Mouse (Mus musculus): ENCODE data around the gene Arid1b. TPM values are rescaled to one million over a fixed set of nuclear protein-coding genes. Genes with fewer than 3 reads are reported as not detected.

Arid1b gene
- polyA plus RNA-seq, 1 experiment from 2014 or later, result 12.5 TPM

DNA sequence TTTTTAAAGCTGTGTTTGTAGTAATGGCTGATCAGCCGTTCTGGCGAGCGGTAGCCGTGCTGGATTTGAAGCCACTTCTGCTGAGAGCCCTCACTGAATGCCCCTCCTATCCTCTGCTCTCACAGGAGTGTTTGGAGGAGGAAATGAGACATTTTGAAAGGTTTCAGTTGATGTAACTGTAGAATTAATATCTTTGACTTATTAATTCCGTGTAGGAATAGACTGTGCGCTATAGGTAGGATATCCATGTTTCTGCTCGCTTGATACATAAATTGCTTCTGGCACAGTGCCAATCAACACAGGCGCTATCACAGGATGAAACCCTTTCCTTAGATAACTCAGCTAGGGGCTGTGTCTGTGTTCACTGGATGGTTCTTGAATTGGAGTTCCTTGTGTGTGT lies 145.4 kb downstream of the Arid1b start:
- Histone ChIP-seq H3K4me3 (replicated peaks) (no peak overlapping the region), H3K27me3 (replicated peaks) (no peaks in the 10 kb centered on the region), H3K9me3 (replicated peaks) (no peaks in the 10 kb centered on the region), H3K9ac (replicated peaks) (no peak overlapping the region), H3K4me2 (peak overlapping the region; percentile 39), H3K4me1 (peaks cover 53% of the 10 kb centered on the region), H3K27ac (replicated peaks) (peak overlapping the region; percentile 67), H3K36me3 (no peaks in the 10 kb centered on the region)
- 12% methylated on average over 8 of the region's 8 CpGs for WGBS
- peak; percentile 39; the same call in 1 of the 2 replicates for ATAC-seq (ENCODE audit: low FRiP score)

DNA sequence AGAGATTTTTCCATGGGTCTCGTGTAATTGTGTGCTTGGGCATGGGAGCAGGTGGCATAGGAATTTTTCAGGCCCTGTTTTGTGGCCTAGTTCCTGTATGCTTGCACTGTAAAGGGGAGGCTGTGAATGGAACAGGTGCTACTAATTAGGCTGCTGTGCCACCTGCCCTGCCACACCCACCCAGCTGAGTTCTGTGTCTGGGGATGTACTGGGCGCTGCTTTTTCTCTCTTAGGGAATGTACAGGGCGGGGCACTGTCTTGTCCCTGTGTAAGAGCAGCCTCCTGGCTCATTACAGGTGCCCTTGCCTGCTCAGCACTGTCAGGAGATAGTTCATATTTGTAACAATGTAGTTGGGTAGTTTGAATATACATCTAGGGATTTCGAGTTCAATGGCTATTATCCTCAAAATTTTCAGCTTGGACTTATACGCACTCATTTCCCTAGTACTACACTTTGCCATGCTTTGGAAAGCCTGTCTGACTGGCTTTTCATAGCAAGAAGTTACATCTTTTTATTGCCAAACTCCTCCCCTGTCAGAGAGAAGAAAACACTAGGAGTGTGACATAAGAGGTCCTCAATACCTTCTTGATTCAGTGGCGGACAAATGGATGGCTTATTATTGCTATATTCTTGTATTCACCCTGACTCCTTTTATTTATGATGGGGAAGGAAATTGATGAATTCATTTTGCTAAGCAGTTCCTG lies 149.8 kb downstream of the Arid1b start:
- WGBS, result 78% methylated on average over 6 of the region's 6 CpGs
- Histone ChIP-seq H3K27me3 (replicated peaks) (no peaks in the 10 kb centered on the region), H3K36me3 (no peaks in the 10 kb centered on the region), H3K4me1 (peaks cover 30% of the 10 kb centered on the region), H3K9ac (replicated peaks) (no peak overlapping the region), H3K9me3 (replicated peaks) (no peaks in the 10 kb centered on the region), H3K4me2 (no peak overlapping the region), H3K27ac (replicated peaks) (0 out of 2 replicates have a peak overlapping the region, but pooled peaks have one; percentile 2), H3K4me3 (replicated peaks) (no peak overlapping the region)
- ATAC-seq (ENCODE audit: low FRiP score), result no peak

DNA sequence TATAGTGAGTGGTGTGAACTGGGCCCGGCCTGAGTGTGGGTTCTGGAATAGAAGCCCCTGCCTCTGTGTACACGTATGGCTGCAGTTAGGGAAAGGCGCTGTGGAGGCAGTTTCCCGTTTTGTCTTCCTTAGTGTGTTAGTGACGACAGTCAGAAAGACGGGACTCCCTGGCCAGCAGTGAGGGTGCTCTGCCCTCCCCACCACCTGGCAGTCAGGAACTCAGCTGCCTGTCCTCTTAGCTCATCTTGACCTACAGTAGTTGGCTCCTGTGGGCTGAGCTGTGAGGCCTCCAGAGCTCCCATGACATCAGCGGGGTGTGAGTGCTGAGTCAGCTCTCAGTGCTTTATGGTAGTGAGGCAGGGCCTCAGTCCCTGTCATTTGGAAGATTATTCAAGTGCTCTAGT lies 156.5 kb downstream of the Arid1b start:
- H3K4me2 ChIP-seq, result no peak overlapping the region
- peaks cover 26% of the 10 kb centered on the region for H3K4me1 ChIP-seq
- H3K9ac ChIP-seq (replicated peaks), result no peak overlapping the region
- H3K27me3 ChIP-seq (replicated peaks), result no peaks in the 10 kb centered on the region
- no peaks in the 10 kb centered on the region for H3K36me3 ChIP-seq
- WGBS, result 57% methylated on average over 7 of the region's 7 CpGs
- H3K27ac ChIP-seq (replicated peaks), result 0 out of 2 replicates have a peak overlapping the region, but pooled peaks have one; percentile 28
- H3K9me3 ChIP-seq (replicated peaks), result no peaks in the 10 kb centered on the region
- peak; percentile 41; the same call in 1 of the 2 replicates for ATAC-seq (ENCODE audit: low FRiP score)
- H3K4me3 ChIP-seq (replicated peaks), result no peak overlapping the region

DNA sequence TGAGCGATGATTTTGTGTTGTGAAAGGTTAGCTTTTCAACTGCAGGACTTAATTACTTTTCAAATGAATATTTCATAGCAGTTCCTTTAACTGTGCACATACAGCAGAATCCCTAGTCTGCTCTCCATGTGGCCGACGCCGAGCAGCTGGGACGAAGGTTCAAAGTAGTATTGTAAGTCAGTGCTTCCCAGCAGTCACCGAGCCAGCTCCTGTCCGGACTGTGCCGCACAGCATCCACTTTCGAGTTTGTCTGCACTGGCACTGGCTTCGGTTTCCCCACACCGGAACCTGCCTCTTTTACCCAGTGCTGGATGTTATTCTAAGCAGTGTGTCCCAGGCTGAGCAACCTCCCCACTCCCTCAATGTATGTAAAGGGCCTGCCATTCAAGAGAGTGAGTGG lies 157.7 kb downstream of the Arid1b start:
- no peaks in the 10 kb centered on the region for H3K27me3 ChIP-seq (replicated peaks)
- no peak overlapping the region for H3K9ac ChIP-seq (replicated peaks)
- no peak overlapping the region for H3K4me3 ChIP-seq (replicated peaks)
- H3K4me2 ChIP-seq, result no peak overlapping the region
- peak; percentile 47; the same call in 1 of the 2 replicates for ATAC-seq (ENCODE audit: low FRiP score)
- H3K27ac ChIP-seq (replicated peaks), result peak overlapping the region; percentile 6; the same call in 1 of the 2 replicates
- peaks cover 31% of the 10 kb centered on the region for H3K4me1 ChIP-seq
- no peaks in the 10 kb centered on the region for H3K36me3 ChIP-seq
- 44% methylated on average over 11 of the region's 11 CpGs for WGBS
- H3K9me3 ChIP-seq (replicated peaks), result no peaks in the 10 kb centered on the region

DNA sequence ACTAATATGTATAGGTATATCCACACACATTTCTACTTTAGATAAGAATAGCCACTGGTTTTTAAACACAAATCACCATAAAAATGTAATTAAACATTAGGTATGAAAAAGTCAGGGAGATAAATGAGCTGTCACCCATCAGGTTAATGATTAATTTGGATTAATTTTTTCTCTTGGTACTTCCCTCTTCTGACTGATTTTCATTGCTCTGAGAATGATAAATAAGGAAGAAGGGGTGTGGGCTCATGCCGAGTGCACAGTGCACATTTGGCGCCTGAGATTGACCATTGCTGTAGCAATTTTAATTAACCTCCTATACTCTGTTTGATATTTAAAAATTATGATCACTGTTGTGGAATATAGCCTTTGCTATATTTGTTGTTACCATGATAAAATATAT lies 159.3 kb downstream of the Arid1b start:
- peaks cover 41% of the 10 kb centered on the region for H3K4me1 ChIP-seq
- no peak overlapping the region for H3K9ac ChIP-seq (replicated peaks)
- no peak overlapping the region for H3K27ac ChIP-seq (replicated peaks)
- no peak for ATAC-seq (ENCODE audit: low FRiP score)
- H3K27me3 ChIP-seq (replicated peaks), result no peaks in the 10 kb centered on the region
- WGBS, result 63% methylated on average over 2 of the region's 2 CpGs
- no peak overlapping the region for H3K4me3 ChIP-seq (replicated peaks)
- H3K4me2 ChIP-seq, result no peak overlapping the region
- no peaks in the 10 kb centered on the region for H3K9me3 ChIP-seq (replicated peaks)
- no peaks in the 10 kb centered on the region for H3K36me3 ChIP-seq

DNA sequence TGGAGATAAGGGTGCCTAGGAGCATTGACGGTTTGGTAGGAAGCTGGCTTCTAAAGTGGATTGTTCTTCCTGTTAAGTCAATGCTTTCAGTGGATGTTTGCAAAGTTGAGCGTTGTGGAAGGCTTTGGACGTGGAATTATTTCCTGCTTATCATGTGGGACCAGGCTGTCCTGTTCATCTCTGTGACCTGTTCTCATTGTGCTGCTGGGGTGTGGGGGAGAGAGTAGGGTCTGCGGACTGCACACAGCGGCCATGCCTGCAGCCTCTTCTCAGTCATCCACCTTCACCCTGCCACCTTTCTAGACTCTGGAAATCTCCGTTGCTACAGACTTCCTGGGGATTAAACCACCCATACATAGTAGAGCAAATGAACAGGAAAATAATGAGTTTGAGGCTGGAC lies 160.2 kb downstream of the Arid1b start:
- ATAC-seq (ENCODE audit: low FRiP score), result no peak
- no peak overlapping the region for H3K4me3 ChIP-seq (replicated peaks)
- peaks cover 41% of the 10 kb centered on the region for H3K4me1 ChIP-seq
- 66% methylated on average over 6 of the region's 6 CpGs for WGBS
- no peaks in the 10 kb centered on the region for H3K9me3 ChIP-seq (replicated peaks)
- no peaks in the 10 kb centered on the region for H3K27me3 ChIP-seq (replicated peaks)
- no peak overlapping the region for H3K9ac ChIP-seq (replicated peaks)
- no peak overlapping the region; the same call in 1 of the 2 replicates for H3K27ac ChIP-seq (replicated peaks)
- no peak overlapping the region for H3K4me2 ChIP-seq
- no peaks in the 10 kb centered on the region for H3K36me3 ChIP-seq

DNA sequence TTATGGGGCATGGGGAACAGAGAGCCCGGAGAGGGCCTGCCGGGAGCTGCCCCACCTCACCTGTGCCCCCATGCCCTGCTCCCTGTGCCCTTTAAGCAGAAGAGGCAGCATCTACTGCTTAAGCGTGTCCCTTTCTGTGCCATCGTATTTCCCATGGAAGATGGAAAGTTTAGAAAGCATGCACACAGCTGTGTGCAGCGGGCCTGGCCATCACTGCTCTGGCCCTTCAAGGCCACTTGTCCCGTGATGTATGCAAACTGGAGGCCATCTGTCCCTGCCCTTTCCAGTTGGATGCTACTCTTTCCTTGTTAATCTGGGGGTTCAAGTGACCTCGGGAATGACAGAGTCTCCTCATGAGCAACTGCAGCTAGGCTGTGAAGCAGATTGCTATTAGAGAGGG lies 163.5 kb downstream of the Arid1b start:
- Histone ChIP-seq H3K27ac (replicated peaks) (no peak overlapping the region), H3K9me3 (replicated peaks) (no peaks in the 10 kb centered on the region), H3K4me2 (no peak overlapping the region), H3K9ac (replicated peaks) (no peak overlapping the region), H3K36me3 (no peaks in the 10 kb centered on the region), H3K4me1 (peaks cover 36% of the 10 kb centered on the region), H3K4me3 (replicated peaks) (no peak overlapping the region), H3K27me3 (replicated peaks) (no peaks in the 10 kb centered on the region)
- no peak for ATAC-seq (ENCODE audit: low FRiP score)
- WGBS, result 59% methylated on average over 7 of the region's 7 CpGs

DNA sequence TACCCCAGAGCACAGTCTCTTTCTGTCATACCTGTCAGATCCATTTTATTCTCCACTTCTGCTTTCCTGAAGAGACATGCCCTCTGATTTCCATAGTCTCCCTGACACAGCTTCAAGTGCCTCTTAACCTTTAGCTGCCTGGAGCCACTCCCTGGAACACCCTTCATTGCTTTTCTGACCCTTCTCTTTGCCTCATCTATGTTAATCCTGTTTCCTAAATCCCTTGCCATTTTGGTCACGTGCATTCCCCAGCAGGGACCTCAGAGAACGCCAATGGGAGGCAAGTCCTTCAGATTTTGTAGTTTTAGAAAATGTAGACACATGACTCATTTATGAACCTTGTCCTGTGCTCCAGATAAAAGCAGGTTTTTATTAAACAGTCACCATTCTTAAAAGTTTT lies 168.4 kb downstream of the Arid1b start:
- H3K4me3 ChIP-seq (replicated peaks), result no peak overlapping the region
- no peaks in the 10 kb centered on the region for H3K9me3 ChIP-seq (replicated peaks)
- H3K4me2 ChIP-seq, result no peak overlapping the region
- no peaks in the 10 kb centered on the region for H3K27me3 ChIP-seq (replicated peaks)
- no peaks in the 10 kb centered on the region for H3K36me3 ChIP-seq
- ATAC-seq (ENCODE audit: low FRiP score), result no peak
- WGBS, result 79% methylated on average over 2 of the region's 2 CpGs
- no peak overlapping the region for H3K9ac ChIP-seq (replicated peaks)
- no peak overlapping the region for H3K27ac ChIP-seq (replicated peaks)
- H3K4me1 ChIP-seq, result peaks cover 34% of the 10 kb centered on the region

DNA sequence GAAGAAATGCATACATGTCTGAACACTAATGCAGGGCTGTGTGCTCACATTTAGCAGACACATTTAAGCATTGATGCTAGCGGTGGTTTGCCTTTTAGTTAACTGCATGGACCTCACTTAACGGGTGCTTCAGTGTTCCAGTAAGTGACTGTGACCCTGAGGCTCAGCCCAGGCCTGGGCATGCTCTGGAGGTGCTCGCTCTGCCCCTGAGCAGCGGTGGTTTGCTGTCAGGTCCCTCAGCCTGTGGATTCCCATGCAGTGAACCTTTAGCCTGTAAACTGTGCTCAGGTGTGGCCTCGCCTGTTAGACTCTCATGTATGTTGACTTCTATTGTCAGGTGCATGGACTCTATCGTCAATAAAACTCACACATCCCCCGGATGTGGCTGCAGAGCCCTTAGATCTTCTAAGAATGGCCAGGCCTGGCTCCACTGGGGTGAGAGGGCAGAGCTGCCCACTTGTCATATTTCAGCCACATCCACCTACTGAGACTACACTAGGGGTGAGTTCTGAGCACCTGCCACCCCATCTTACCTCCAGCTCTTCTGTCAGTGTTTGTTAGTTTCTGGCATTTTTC lies 169.2 kb downstream of the Arid1b start:
- Histone ChIP-seq H3K27me3 (replicated peaks) (no peaks in the 10 kb centered on the region), H3K9me3 (replicated peaks) (no peaks in the 10 kb centered on the region)
- WGBS, result 90% methylated on average over 7 of the region's 7 CpGs

DNA sequence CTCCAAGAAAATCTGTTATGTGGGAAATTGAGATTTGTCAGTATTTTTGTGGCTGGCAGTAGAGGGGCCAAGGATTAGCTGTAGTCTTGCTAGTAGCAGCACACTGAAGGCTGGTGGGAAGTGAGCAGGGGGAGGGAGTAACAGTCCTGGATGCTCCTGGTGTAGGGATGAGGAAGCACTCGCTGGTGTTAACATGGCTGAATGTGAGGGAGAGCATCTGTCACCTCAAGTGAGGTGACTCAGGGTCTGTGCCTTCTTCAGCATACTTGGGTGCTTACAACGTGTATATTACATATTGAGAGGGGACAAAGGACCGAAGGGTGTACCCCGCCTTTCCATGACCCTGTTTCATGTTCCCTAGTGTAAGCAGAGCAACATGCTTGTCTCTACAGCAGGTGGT lies 170.7 kb downstream of the Arid1b start:
- Histone ChIP-seq H3K4me1 (peaks cover 49% of the 10 kb centered on the region), H3K36me3 (no peaks in the 10 kb centered on the region), H3K27me3 (replicated peaks) (no peaks in the 10 kb centered on the region), H3K4me3 (replicated peaks) (no peak overlapping the region), H3K4me2 (no peak overlapping the region), H3K9me3 (replicated peaks) (no peaks in the 10 kb centered on the region), H3K27ac (replicated peaks) (no peak overlapping the region), H3K9ac (replicated peaks) (no peak overlapping the region)
- no peak for ATAC-seq (ENCODE audit: low FRiP score)
- 89% methylated on average over 4 of the region's 4 CpGs for WGBS

More for the DNA sequence above, 169.2 kb downstream of the Arid1b start:
- ATAC-seq (ENCODE audit: low FRiP score), result no peak
- H3K9ac ChIP-seq (replicated peaks), result no peak overlapping the region
- peaks cover 37% of the 10 kb centered on the region for H3K4me1 ChIP-seq
- no peak overlapping the region for H3K4me2 ChIP-seq
- H3K4me3 ChIP-seq (replicated peaks), result no peak overlapping the region
- no peaks in the 10 kb centered on the region for H3K36me3 ChIP-seq
- H3K27ac ChIP-seq (replicated peaks), result no peak overlapping the region

DNA sequence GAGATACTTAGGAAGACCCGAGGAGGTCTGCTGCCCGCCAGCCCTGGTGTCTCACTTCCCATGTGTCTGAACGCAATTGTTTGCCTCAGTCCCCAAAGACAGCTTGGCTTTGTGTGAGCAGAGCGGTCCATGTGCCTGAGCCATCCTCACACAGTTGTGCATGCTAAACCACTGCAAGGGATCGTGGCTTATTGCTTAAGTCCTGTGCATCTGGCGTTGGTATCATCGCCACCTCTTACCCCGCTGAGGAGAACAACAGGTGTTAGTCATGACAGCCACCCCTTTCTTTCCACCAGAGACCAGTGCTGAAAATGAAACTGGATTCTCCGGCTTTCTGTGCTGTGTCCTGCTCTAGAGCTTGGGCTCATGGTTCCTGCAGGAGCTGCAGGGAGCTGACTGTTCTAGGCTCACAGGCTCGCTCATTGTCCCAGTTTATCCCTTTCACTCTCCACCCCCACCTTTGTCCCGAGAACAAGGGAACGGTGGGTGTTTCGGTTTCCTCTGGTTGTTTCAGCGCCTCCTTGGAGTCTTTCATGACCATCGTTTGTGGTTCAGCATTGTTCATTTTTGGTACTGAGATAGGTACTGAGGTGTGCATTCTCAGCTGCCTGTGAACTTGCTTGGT lies 171.2 kb downstream of the Arid1b start:
- H3K4me1 ChIP-seq, result peaks cover 52% of the 10 kb centered on the region
- WGBS, result 60% methylated on average over 15 of the region's 15 CpGs

DNA sequence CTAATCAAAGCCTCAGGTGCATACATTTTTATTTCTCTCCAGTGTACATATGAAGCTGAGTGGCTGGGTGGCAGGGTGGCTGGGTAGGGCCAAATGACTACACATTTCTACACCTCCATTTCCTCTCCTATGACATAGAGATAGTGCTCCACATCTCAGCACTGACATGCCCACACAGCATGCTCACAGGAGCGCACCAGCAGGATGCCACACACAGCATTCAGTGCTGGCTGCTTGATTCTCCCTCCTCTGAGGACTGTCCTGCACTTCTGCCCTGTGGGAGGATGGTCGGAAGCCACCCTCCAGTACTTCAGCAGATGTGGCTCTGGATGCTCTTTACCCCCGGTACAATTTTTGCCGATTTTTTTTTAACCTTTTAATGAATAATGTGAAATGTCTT lies 172.0 kb downstream of the Arid1b start:
- H3K27me3 ChIP-seq (replicated peaks), result no peaks in the 10 kb centered on the region
- H3K9ac ChIP-seq (replicated peaks), result no peak overlapping the region
- H3K4me1 ChIP-seq, result peaks cover 52% of the 10 kb centered on the region
- no peak for ATAC-seq (ENCODE audit: low FRiP score)
- no peak overlapping the region for H3K4me2 ChIP-seq
- H3K27ac ChIP-seq (replicated peaks), result no peak overlapping the region
- 74% methylated on average over 4 of the region's 4 CpGs for WGBS
- no peaks in the 10 kb centered on the region for H3K36me3 ChIP-seq
- no peaks in the 10 kb centered on the region for H3K9me3 ChIP-seq (replicated peaks)
- H3K4me3 ChIP-seq (replicated peaks), result no peak overlapping the region

More for the DNA sequence above, 171.2 kb downstream of the Arid1b start:
- H3K36me3 ChIP-seq, result no peaks in the 10 kb centered on the region
- H3K4me2 ChIP-seq, result no peak overlapping the region
- no peak overlapping the region for H3K27ac ChIP-seq (replicated peaks)
- H3K27me3 ChIP-seq (replicated peaks), result no peaks in the 10 kb centered on the region
- no peak for ATAC-seq (ENCODE audit: low FRiP score)
- no peak overlapping the region for H3K9ac ChIP-seq (replicated peaks)
- H3K9me3 ChIP-seq (replicated peaks), result no peaks in the 10 kb centered on the region
- no peak overlapping the region for H3K4me3 ChIP-seq (replicated peaks)

Measured in neural tube, embryonic 15.5 days (tissue).